Mouse (Mus musculus) right cerebral cortex, postnatal 36 days (tissue): Measurements from ENCODE around the gene Ank.
A peak's percentile ranks its signal among the peaks of the same experiment; 100 is the strongest.
"Not testable (repeated sequence)": the region's sequence is repeated elsewhere in the genome, so short reads cannot be mapped to it uniquely, and the experiment has no call there.

Experiments
- DNase-seq, 2 experiments: peaks; one replicate each; pipeline ENCODE4 v3.0.0; 2022; ENCODE audit warnings: low spot score in 2 of 2, mixed read lengths in 1 of 2

Gene Ank

DNA sequence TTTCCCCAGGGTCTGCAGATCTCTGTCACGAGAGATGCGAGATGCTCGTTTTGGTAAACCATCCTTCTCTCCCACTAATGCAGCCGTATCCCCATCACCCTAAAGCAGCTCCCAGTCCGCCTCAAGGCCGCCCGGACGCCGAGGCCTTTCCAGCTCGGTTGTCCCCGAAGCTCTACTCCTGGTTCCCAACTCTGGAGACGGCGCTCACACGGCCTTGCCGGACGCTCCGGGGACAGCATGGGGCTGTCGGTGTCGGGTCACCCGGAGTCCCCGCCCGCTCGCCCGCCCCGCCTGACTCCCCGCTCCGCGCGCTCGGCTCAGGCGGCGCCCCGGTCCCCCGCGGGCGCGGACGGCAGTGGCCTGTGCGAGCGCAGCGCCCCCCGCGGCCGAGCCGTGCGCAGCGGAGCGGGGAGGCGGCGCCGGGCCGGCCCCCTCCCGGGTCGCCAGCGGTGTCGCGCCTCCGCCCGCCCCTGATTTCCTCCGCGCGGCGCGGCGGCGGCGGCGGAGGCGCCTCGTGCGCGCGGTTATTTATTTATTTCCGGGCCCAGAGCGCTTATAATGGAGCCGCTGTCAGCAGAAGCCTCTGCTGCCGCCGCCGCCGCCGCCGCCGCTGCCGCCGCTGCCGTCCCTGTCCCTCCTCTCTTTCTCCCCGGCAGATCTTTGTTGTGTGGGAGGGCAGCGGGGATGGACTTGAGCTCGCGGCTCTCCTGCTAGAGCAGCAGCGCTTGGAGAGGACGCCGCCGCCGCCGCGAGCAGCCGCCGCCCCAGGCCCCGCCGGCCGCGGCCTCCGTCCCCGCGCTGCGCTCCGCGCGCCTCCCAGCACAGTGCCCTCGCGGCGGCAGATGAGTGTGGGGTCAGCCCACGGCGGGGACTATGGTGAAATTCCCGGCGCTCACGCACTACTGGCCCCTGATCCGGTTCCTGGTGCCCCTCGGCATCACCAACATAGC is at the start of gene Ank:
Gene Ank, plus strand, starts transcription at position 547 of the 950 bp plus-strand sequence.
- DNase-seq: peak; percentile 64 to 69

GRCm38 (mm10) chr15:27418566-27419331 is 47.7 kb upstream of the Ank start:
- no peak for DNase-seq

DNA sequence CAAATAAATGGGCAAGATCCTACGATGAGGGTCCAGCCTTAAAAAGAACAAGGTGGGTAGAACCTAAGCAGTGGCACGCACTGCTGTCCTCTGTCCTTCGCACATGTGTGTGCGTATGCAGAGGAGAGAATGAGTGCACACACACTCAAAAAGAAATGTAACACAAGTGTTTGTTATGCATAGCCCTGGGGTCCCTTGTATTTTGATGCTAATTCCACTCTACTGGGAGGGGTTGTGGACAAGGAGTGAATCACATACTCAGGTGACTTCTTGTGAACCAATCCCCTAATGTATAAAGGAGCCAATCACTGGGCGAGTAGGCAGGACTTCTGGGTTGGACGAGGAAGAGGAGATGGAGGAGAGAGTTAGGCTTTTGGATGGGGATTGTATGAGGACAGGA is 44.9 kb upstream of the Ank start:
- no peak for DNase-seq

GRCm38 (mm10) chr15:27427581-27427980 is 38.9 kb upstream of the Ank start:
- no peak for DNase-seq

- DNase-seq: no peak
Observed at GRCm38 (mm10) chr15:27430241-27430640, 36.2 kb upstream of the Ank start.

DNA sequence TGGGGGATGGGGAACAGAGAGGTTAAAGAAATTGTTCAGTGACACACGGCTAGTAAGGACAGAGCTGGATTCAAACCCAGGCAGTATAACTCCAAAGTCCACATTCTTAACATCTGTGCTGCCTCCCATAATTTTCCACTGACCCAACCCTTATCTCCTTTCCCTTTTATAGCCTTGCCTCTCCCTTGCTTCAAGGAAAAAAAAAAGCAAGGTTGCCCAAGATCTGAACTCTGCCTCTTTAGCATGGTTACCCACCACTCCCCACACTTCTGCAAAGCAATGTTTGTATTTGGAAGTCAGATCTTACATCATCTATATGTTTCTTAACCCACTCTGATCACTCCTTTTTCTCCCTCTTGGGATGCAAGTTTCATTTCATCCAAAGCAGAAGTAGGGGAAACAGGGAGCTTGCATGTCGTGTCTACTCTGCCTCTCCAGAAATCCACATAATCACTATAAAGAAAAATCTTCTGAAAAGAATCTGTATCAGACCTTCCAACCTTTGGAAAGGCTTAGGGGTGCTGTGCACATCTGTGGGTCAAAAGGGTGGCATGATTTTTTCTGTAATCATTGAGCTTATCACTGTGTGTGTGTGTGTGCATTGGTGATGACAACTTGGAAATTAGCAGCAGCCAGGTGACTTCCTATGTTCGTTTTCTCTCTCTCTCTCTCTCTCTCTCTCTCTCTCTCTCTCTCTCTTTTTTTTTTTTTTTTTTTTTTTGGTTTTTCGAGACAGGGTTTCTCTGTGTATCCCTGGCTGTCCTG is 33.4 kb upstream of the Ank start:
- no peak for DNase-seq

- DNase-seq: no peak
Observed at GRCm38 (mm10) chr15:27435409-27435808, 31.1 kb upstream of the Ank start.

- no peak for DNase-seq
Observed at GRCm38 (mm10) chr15:27436194-27436593, 30.3 kb upstream of the Ank start.

DNA sequence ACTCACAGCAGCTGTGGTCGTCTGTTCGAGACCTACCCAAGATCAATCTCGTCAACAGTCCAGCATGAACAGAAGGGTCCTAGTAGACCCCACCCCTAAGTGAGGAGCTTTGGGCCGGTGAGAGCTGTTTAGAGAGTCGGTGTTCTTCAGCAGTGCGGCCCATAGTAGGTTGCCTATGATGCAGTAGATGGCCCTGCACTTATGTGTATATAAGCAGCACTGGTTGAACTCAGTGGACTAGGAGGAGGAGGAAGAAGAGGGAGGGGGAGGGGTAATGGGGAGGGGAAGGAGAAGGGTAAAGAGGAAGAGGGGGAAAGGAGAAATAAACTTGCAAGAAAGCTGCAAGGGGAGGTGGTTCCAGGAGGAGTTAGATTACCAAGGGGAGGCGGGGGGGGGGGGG is 25.4 kb upstream of the Ank start:
- DNase-seq: no peak

GRCm38 (mm10) chr15:27441529-27441928 is 24.9 kb upstream of the Ank start:
- DNase-seq: no peak

GRCm38 (mm10) chr15:27441951-27442350 is 24.5 kb upstream of the Ank start:
- no peak for DNase-seq

GRCm38 (mm10) chr15:27444772-27445347 is 21.6 kb upstream of the Ank start:
- DNase-seq: no peak

- no peak for DNase-seq
Observed at GRCm38 (mm10) chr15:27450689-27451088, 15.8 kb upstream of the Ank start.

DNA sequence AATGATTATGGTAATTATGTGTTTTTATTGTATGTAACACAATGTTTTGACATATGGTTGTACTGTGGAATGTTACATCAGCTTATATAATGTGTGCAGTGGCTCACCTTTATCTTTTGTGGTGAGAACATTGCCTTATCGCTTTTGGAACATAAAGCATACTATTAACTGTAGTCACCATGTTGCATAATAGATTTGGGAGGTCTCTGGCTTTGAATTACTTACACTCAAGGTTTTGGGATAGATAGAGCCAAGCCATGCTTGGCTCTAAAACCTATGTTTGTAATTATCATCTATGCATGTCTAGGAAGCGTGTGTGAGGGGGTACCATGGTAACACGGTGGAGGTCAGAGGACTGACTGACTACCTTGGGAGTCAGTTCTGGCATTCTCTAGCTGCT is 14.7 kb upstream of the Ank start:
- no peak for DNase-seq

GRCm38 (mm10) chr15:27452496-27452895 is 14.0 kb upstream of the Ank start:
- no peak for DNase-seq

- DNase-seq: no peak
Observed at GRCm38 (mm10) chr15:27457001-27457400, 9.5 kb upstream of the Ank start.

DNA sequence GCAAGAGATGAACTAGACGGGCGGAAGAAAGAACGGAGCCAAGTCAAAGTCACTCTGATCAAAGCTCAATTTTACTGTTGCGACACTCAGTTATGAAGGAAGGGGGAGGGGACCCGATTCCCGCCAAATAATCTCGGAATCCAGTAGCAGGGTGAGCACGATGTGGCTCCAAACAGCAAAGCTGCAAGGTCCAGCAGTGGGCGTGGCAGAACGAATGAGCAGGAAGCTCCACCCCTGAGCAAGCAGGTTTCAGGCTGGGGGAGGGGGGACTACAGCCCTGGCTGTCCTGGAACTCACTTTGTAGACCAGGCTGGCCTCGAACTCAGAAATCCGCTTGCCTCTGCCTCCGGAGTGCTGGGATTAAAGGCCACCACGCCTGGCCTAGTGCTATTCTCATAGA is 6.7 kb upstream of the Ank start:
- DNase-seq: not testable (repeated sequence)

- peak; percentile 49 to 61 for DNase-seq
Observed at GRCm38 (mm10) chr15:27461336-27462245, 4.9 kb upstream of the Ank start.

- DNase-seq: no peak
Observed at GRCm38 (mm10) chr15:27463876-27464275, 2.6 kb upstream of the Ank start.

- DNase-seq: no peak
Observed at GRCm38 (mm10) chr15:27465391-27466005, 979 bp upstream of the Ank start.
